Mouse (Mus musculus) forebrain, embryonic 16.5 days (tissue): ENCODE results near the gene Bean1. TPM values are rescaled to one million over a fixed set of nuclear protein-coding genes. Genes with fewer than 3 reads are reported as not detected.
"Not testable (repeated sequence)": the region's sequence is repeated elsewhere in the genome, so short reads cannot be mapped to it uniquely, and the experiment has no call there.

Experiments
- ATAC-seq: fragments of 200-750 bp; cut with Nextera tagmentation; 2 replicates; pipeline ENCODE4 v1.8.0; 2017; ENCODE audit warnings: mild to moderate bottlenecking, moderate library complexity
- H3K27ac ChIP-seq: fragments of 300-500 bp; sonication (generic); 2 replicates; pipeline ENCODE4 v1.5.1; 2014; ENCODE audit warnings: low read length, control low read depth
- H3K27me3 ChIP-seq: fragments of 300-500 bp; sonication (generic); replicated peaks from 2 replicates; pipeline ENCODE4 v1.6.1; 2014; ENCODE audit warnings: low read length; ENCODE audit not compliant: control insufficient read depth, insufficient read depth
- H3K36me3 ChIP-seq: fragments of 300-500 bp; sonication (generic); 2 replicates; pipeline ENCODE4 v1.6.1; 2014; ENCODE audit not compliant: control insufficient read depth, insufficient read depth
- H3K4me1 ChIP-seq: fragments of 300-500 bp; sonication (generic); replicated peaks from 2 replicates; pipeline ENCODE4 v1.6.1; 2014; ENCODE audit warnings: low read length; ENCODE audit not compliant: control insufficient read depth, insufficient read depth
- H3K4me2 ChIP-seq: fragments of 300-500 bp; sonication (generic); 2 replicates; pipeline ENCODE4 v1.6.1; 2014; ENCODE audit warnings: mild to moderate bottlenecking, low read length, control low read depth
- H3K4me3 ChIP-seq: fragments of 300-500 bp; sonication (generic); replicated peaks from 2 replicates; pipeline ENCODE4 v1.5.1; 2014; ENCODE audit warnings: mild to moderate bottlenecking, low read length, control low read depth
- H3K9ac ChIP-seq: fragments of 300-500 bp; sonication (generic); replicated peaks from 2 replicates; pipeline ENCODE4 v1.6.1; 2014; ENCODE audit warnings: low read depth, low read length, control low read depth
- H3K9me3 ChIP-seq: fragments of 300-500 bp; sonication (generic); 2 replicates; pipeline ENCODE4 v1.6.1; 2016; ENCODE audit warnings: low read length; ENCODE audit not compliant: control insufficient read depth
- WGBS: fragments of 180-500 bp; shearing (Covaris S2); extraction: QIAGEN DNeasy Blood & Tissue Kit; methylation state at CpG from one replicate; pipeline ENCODE4 v1.1.7; 2014; 5-methylcytosine and 5-hydroxymethylcytosine counted together
- polyA plus RNA-seq: library from polyadenylated mRNA; unstranded; fragments of >200 nt; fragmentation: Nextera tagmentation; extraction: Ambion mirVana; gene quantifications from 2 replicates; pipeline ENCODE4 v1.2.1, GENCODE M21; 2015

Bean1 gene
- polyA plus RNA-seq, 1 experiment from 2014 or later, result 3.1 TPM

DNA sequence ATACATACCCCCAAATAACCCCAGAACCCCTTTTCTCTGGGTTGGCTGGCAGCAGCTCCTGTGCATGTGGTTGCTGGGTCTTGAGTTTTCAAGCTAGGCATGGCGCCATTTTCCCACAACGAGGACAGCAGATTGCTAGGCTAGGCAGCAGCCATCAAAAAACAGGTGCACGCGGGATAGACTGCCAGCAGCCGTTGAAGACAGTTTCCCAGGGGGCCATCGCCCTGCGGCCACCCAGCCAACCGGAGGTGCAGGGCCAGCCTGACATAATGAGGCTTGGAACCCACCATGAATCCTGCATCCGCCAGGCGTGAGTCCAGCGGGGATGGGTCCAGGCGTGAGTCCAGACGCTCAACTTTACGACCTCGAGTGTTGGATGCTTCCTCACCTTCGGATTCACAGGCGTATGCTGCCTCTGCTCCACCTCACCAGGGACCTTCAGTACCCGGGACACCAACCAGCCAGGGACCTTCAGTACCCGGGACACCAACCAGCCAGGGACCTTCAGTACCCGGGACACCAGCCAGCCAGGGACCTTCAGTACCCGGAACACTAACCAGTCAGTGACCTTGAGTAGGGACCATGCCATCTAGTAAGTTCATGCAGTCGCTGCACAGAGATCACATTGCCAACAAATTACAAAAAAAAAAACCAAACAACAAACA, 94.2 kb downstream of the Bean1 start:
- H3K4me2 ChIP-seq, H3K4me3 ChIP-seq, H3K36me3 ChIP-seq, H3K9me3 ChIP-seq, H3K27ac ChIP-seq, H3K27me3 ChIP-seq, H3K4me1 ChIP-seq, ATAC-seq, H3K9ac ChIP-seq: not testable (repeated sequence)
- WGBS, result 97% methylated on average over 22 of the region's 22 CpGs

GRCm38 (mm10) chr8:104268368-104268767, 98.1 kb downstream of the Bean1 start:
- Histone ChIP-seq H3K27me3 (no peaks in the 10 kb centered on the region), H3K4me3 (no peak overlapping the region), H3K4me1 (no peaks in the 10 kb centered on the region), H3K27ac (no peak overlapping the region), H3K36me3 (no peaks in the 10 kb centered on the region), H3K9ac (no peak overlapping the region), H3K4me2 (no peak overlapping the region), H3K9me3 (no peaks in the 10 kb centered on the region)
- ATAC-seq, result no peak

Other genes with a start within 250 kb of the Bean1 start
- gene Cdh5, start 68.8 kb upstream of the Bean1 start, polyA plus RNA-seq, result 9.2 and 12.6 TPM in 2 replicates
- gene Tk2, start 78.1 kb downstream of the Bean1 start, polyA plus RNA-seq, result 51.7 and 54.3 TPM in 2 replicates
- gene Cklf, start 80.4 kb downstream of the Bean1 start, polyA plus RNA-seq, result 36.0 and 36.3 TPM in 2 replicates
- not detected in 2 replicates for gene Cmtm2a, start 122.7 kb downstream of the Bean1 start, polyA plus RNA-seq
- not detected in 2 replicates for gene Gm45711, start 139.6 kb downstream of the Bean1 start, polyA plus RNA-seq
- not detected in 2 replicates for gene Cmtm1, start 139.7 kb downstream of the Bean1 start, polyA plus RNA-seq
- not detected in 2 replicates for gene Gm11020, start 151.1 kb downstream of the Bean1 start, polyA plus RNA-seq
- gene Cmtm2b, start 151.8 kb downstream of the Bean1 start, polyA plus RNA-seq, result not detected in 2 replicates
- gene Cmtm3, start 169.0 kb downstream of the Bean1 start, polyA plus RNA-seq, result 34.0 and 39.6 TPM in 2 replicates
- 2.8 and 3.2 TPM in 2 replicates for gene Cmtm4, start 225.4 kb downstream of the Bean1 start, polyA plus RNA-seq